ENCODE assay signal across 6 mouse cellular contexts in the genomic region with DNA sequence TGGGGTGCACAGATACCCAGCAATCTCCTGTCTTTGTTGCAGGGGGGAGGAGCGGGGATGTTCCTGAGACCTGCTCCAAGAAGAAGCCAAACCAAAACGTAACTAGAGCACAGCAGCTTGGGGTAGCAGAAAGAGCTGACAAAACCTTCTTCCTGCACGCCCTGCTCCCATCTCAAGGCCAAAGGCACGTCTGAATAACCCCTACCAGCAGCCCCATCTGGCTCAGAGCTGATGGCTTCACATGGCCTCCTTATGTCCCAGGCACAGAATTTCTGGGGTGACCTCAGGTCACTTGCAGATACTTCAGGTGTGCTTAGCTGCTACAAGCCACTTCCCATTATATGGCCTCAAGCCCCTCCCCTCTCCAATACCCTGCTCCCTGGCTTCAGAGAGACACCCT.
"Had no signal": no experiment of that assay in that cellular context is flagged by ENCODE, and none has a peak within 500 bp of the region (broad histone marks: within the 10 kb centered on the region; RNA-seq: fewer than 3 reads in every experiment).

No protein-coding gene starts in this region.

- DNase-seq: kidney, postnatal 4 days; lung, adult 2 months; lung, postnatal 4 days; right cerebral cortex, postnatal 4 days; spleen, adult 18-20 months; thymus, adult 2 months had no signal
